Mouse (Mus musculus): ENCODE data around the gene Ccdc6.

DNA sequence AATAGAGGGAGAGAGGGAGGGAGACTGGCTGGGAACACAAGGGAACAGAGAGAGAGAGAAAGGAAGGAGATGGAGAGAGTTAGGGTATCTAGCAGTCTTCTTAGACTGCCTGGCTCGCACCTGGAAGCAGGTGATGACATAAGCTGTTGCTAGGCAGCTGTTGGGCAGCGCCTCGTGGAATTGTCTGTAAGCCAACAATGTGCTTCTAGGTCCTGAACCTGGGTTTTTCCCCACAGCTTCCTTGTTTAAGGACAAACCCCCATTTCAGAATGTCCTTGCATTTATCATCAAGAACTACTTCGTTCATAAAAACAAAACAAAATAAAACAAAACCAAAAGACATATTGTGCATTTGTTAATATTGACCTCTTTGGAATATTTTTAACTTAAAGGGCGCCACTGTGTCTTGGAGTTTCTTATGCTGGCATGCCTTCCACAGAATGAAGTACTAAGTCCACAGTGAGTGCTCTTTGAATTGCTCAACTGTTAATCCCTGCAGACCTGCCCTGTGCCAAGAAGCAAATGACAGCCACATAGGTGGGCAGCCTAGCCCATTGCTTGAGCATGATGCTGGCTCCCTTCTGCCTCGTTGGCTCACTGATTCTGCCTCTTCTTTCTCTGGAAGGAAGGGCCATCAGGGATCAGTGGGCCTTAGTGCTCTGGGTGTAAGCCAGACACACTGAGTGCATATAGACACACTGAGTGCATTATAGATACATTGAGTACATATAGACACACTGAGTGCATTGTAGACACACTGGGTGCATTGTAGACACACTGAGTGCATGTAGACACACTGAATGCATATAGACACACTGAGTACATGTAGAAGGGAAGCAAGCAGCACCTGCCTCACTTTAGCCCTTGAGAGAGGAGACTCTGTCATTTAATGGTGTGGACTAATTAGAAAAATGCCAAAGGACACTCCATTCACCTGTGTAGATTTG, 29.5 kb upstream of the Ccdc6 start:
- no peak for TF ChIP-seq POLR2A (IDR thresholded peaks at IDR 0.05; ENCODE audit: insufficient read depth, low read depth, low read length)
- no peak for TF ChIP-seq EP300 (IDR thresholded peaks at IDR 0.05; ENCODE audit: insufficient read depth, low read depth, low read length)
